Mouse (Mus musculus) kidney, adult 2 months (tissue): ENCODE results near the gene Snx32. TPM values are rescaled to one million over a fixed set of nuclear protein-coding genes. Genes with fewer than 3 reads are reported as not detected.

Experiments used
- DNase-seq: peaks from one replicate; pipeline ENCODE4 v3.0.0; 2021
- H3K27ac ChIP-seq: fragments of 200-500 bp; 2 replicates; pipeline ENCODE4 v1.5.1; 2012; ENCODE audit warnings: low read depth, low read length, control low read depth, inconsistent platforms; ENCODE audit not compliant: insufficient read depth
- H3K27me3 ChIP-seq: fragments of 200-500 bp; replicated peaks from 2 replicates; pipeline ENCODE4 v1.6.1; 2012; ENCODE audit warnings: mild to moderate bottlenecking, moderate library complexity, low read length, inconsistent platforms; ENCODE audit not compliant: control insufficient read depth, insufficient read depth
- H3K36me3 ChIP-seq: fragments of 200-500 bp; 2 replicates; pipeline ENCODE4 v1.6.1; 2012; ENCODE audit warnings: mild to moderate bottlenecking, moderate library complexity, low read length, inconsistent platforms; ENCODE audit not compliant: control insufficient read depth, insufficient read depth
- H3K4me1 ChIP-seq: fragments of 200-500 bp; 2 replicates; pipeline ENCODE4 v1.6.1; 2011; ENCODE audit warnings: low read length; ENCODE audit not compliant: control insufficient read depth, insufficient read depth
- H3K4me3 ChIP-seq: fragments of 200-500 bp; 2 replicates; pipeline ENCODE4 v1.5.1; 2011; ENCODE audit warnings: mild to moderate bottlenecking, low read depth, low read length, control low read depth; ENCODE audit not compliant: insufficient read depth
- CTCF ChIP-seq: fragments of 200-500 bp; conservative IDR thresholded peaks from 2 replicates; pipeline ENCODE4 v1.5.1; 2011; ENCODE audit warnings: low read depth, mild to moderate bottlenecking, control low read depth, low read length, moderate library complexity, mixed read lengths; ENCODE audit not compliant: insufficient read depth, insufficient read length
- POLR2A ChIP-seq: fragments of 200-500 bp; IDR thresholded peaks from one replicate; pipeline ENCODE4 v1.6.1; 2011; ENCODE audit warnings: low read depth, low read length, control low read depth
- WGBS: fragments of 180-500 bp; shearing (Covaris S2); methylation state at CpG from one replicate; pipeline ENCODE4 v1.1.7; 2018; 5-methylcytosine and 5-hydroxymethylcytosine counted together
- polyA plus RNA-seq: library from polyadenylated mRNA; depleted of rRNA; stranded (reverse); fragments of >200 nt; gene quantifications from 2 replicates; pipeline ENCODE4 v1.2.3, GENCODE M21; 2012

The Snx32 gene
- polyA plus RNA-seq, 1 experiment: 14.7 TPM

- 50% methylated on average over 8 of the region's 8 CpGs for WGBS
- DNase-seq: peak; percentile 61
- Histone ChIP-seq H3K27me3 (no peaks in the 10 kb centered on the region), H3K4me3 (no peak overlapping the region), H3K36me3 (no peaks in the 10 kb centered on the region; the same call in 1 of the 2 replicates), H3K4me1 (peaks cover 11% of the 10 kb centered on the region), H3K27ac (no peak overlapping the region)
- TF ChIP-seq POLR2A: no peak
- no peak for TF ChIP-seq CTCF
Observed at GRCm38 (mm10) chr19:5553802-5554201, 43.5 kb upstream of the Snx32 start.

GRCm38 (mm10) chr19:5547471-5548056 lies 37.2 kb upstream of the Snx32 start:
- TF ChIP-seq CTCF (no peak), POLR2A (no peak)
- DNase-seq: no peak
- 71% methylated on average over 4 of the region's 4 CpGs for WGBS
- no peak overlapping the region for H3K4me3 ChIP-seq
- no peaks in the 10 kb centered on the region for H3K27me3 ChIP-seq
- H3K4me1 ChIP-seq: no peaks in the 10 kb centered on the region
- H3K36me3 ChIP-seq: no peaks in the 10 kb centered on the region; the same call in 1 of the 2 replicates
- H3K27ac ChIP-seq: no peak overlapping the region

GRCm38 (mm10) chr19:5544031-5544430 lies 33.7 kb upstream of the Snx32 start:
- WGBS: 78% methylated on average over 11 of the region's 11 CpGs
- H3K27ac ChIP-seq: no peak overlapping the region
- TF ChIP-seq CTCF: no peak
- TF ChIP-seq POLR2A: no peak
- no peaks in the 10 kb centered on the region for H3K36me3 ChIP-seq
- no peaks in the 10 kb centered on the region for H3K4me1 ChIP-seq
- no peak overlapping the region for H3K4me3 ChIP-seq
- no peak for DNase-seq
- no peaks in the 10 kb centered on the region for H3K27me3 ChIP-seq

- WGBS: 91% methylated on average over 9 of the region's 9 CpGs
- no peak for DNase-seq
- TF ChIP-seq POLR2A (no peak), CTCF (no peak)
- H3K27me3 ChIP-seq: no peaks in the 10 kb centered on the region
- H3K4me3 ChIP-seq: no peak overlapping the region
- no peaks in the 10 kb centered on the region for H3K36me3 ChIP-seq
- no peak overlapping the region for H3K27ac ChIP-seq
- no peaks in the 10 kb centered on the region for H3K4me1 ChIP-seq
Observed at GRCm38 (mm10) chr19:5543362-5543761, 33.0 kb upstream of the Snx32 start.

- H3K27ac ChIP-seq: no peak overlapping the region
- H3K36me3 ChIP-seq: no peaks in the 10 kb centered on the region
- no peak for DNase-seq
- no peak overlapping the region for H3K4me3 ChIP-seq
- H3K4me1 ChIP-seq: no peaks in the 10 kb centered on the region
- H3K27me3 ChIP-seq: no peaks in the 10 kb centered on the region
- no peak for TF ChIP-seq POLR2A
- no peak for TF ChIP-seq CTCF
- 81% methylated on average over 8 of the region's 8 CpGs for WGBS
Observed at GRCm38 (mm10) chr19:5538786-5539185, 28.4 kb upstream of the Snx32 start.

- Histone ChIP-seq H3K27me3 (no peaks in the 10 kb centered on the region), H3K4me3 (no peak overlapping the region), H3K27ac (no peak overlapping the region), H3K4me1 (peaks cover 11% of the 10 kb centered on the region), H3K36me3 (no peaks in the 10 kb centered on the region)
- DNase-seq: no peak
- 69% methylated on average over 8 of the region's 8 CpGs for WGBS
- no peak for TF ChIP-seq POLR2A
- no peak for TF ChIP-seq CTCF
Observed at GRCm38 (mm10) chr19:5532520-5532919, 22.2 kb upstream of the Snx32 start.

GRCm38 (mm10) chr19:5530138-5530524 lies 19.8 kb upstream of the Snx32 start:
- no peak for DNase-seq
- Histone ChIP-seq H3K27ac (peak overlapping the region; percentile 58), H3K27me3 (no peaks in the 10 kb centered on the region), H3K36me3 (no peaks in the 10 kb centered on the region), H3K4me3 (no peak overlapping the region), H3K4me1 (peaks cover 11% of the 10 kb centered on the region)
- no peak for TF ChIP-seq CTCF
- no peak for TF ChIP-seq POLR2A
- WGBS: 32% methylated on average over 7 of the region's 7 CpGs

GRCm38 (mm10) chr19:5529325-5530137 lies 19.2 kb upstream of the Snx32 start:
- 4% methylated on average over 20 of the region's 20 CpGs for WGBS
- Histone ChIP-seq H3K36me3 (no peaks in the 10 kb centered on the region), H3K27me3 (no peaks in the 10 kb centered on the region), H3K4me1 (peaks cover 11% of the 10 kb centered on the region), H3K27ac (peak overlapping the region; percentile 73), H3K4me3 (peak overlapping the region; percentile 35)
- no peak for TF ChIP-seq POLR2A
- peak; percentile 98 for TF ChIP-seq CTCF
- DNase-seq: peak; percentile 99
